Mouse (Mus musculus) frontal cortex, postnatal 14 days (tissue): ENCODE data around the gene Ptpa.
A peak's percentile ranks its signal among the peaks of the same experiment; 100 is the strongest.

Source experiments
- DNase-seq, 2 experiments: peaks; one replicate each; pipeline ENCODE4 v3.0.0; 2022; ENCODE audit warnings: low spot score in 2 of 2

Gene Ptpa

GRCm38 (mm10) chr2:30463341-30463761, 47.5 kb downstream of the Ptpa start:
- DNase-seq: no peak

- DNase-seq: no peak
Measured at GRCm38 (mm10) chr2:30463904-30464330, 48.1 kb downstream of the Ptpa start.

- no peak for DNase-seq
Measured at GRCm38 (mm10) chr2:30464411-30464810, 48.6 kb downstream of the Ptpa start.

- DNase-seq: no peak
Measured at GRCm38 (mm10) chr2:30466787-30467186, 50.9 kb downstream of the Ptpa start.

GRCm38 (mm10) chr2:30469009-30469408, 53.2 kb downstream of the Ptpa start:
- no peak for DNase-seq

- DNase-seq: peak; percentile 74 to 82
Measured at GRCm38 (mm10) chr2:30469796-30470142, 53.9 kb downstream of the Ptpa start.

GRCm38 (mm10) chr2:30470143-30470946, 54.5 kb downstream of the Ptpa start:
- DNase-seq: peak; percentile 46 to 53

GRCm38 (mm10) chr2:30471051-30471450, 55.2 kb downstream of the Ptpa start:
- DNase-seq: no peak

- peak; percentile 58 to 65 for DNase-seq
Measured at GRCm38 (mm10) chr2:30471795-30472720, 56.2 kb downstream of the Ptpa start.

- no peak for DNase-seq
Measured at GRCm38 (mm10) chr2:30472731-30473351, 57.0 kb downstream of the Ptpa start.

GRCm38 (mm10) chr2:30473431-30474031, 57.7 kb downstream of the Ptpa start:
- DNase-seq: peak in 1 of 2 experiments; percentile 39

GRCm38 (mm10) chr2:30474039-30474438, 58.2 kb downstream of the Ptpa start, which contains the start of gene Ier5l:
TSS of gene Ier5l (minus strand) at chr2:30474219.
- DNase-seq: peak; percentile 91 to 95

GRCm38 (mm10) chr2:30474776-30475175, 58.9 kb downstream of the Ptpa start:
- DNase-seq: no peak

GRCm38 (mm10) chr2:30475457-30475856, 59.6 kb downstream of the Ptpa start:
- no peak for DNase-seq

GRCm38 (mm10) chr2:30476241-30476640, 60.4 kb downstream of the Ptpa start:
- no peak for DNase-seq

GRCm38 (mm10) chr2:30478526-30478925, 62.7 kb downstream of the Ptpa start:
- DNase-seq: no peak

- DNase-seq: no peak
Measured at GRCm38 (mm10) chr2:30487597-30487996, 71.8 kb downstream of the Ptpa start.

- DNase-seq: no peak
Measured at GRCm38 (mm10) chr2:30490384-30490783, 74.5 kb downstream of the Ptpa start.

GRCm38 (mm10) chr2:30495000-30495908, 79.4 kb downstream of the Ptpa start:
- no peak for DNase-seq
